Mouse (Mus musculus) thymus, postnatal 10 days (tissue): ENCODE measurements at regions not wholly inside any gene's neighbourhood (a gene's known extent, or its start where the extent isn't known, plus 50 kb on each side); places are given as distances from the start of the nearest gene placed in this dataset.

Experiments
- DNase-seq, 2 experiments: peaks; one replicate each; pipeline ENCODE4 v3.0.0; 2021; ENCODE audit warnings: low spot score in 2 of 2

DNA sequence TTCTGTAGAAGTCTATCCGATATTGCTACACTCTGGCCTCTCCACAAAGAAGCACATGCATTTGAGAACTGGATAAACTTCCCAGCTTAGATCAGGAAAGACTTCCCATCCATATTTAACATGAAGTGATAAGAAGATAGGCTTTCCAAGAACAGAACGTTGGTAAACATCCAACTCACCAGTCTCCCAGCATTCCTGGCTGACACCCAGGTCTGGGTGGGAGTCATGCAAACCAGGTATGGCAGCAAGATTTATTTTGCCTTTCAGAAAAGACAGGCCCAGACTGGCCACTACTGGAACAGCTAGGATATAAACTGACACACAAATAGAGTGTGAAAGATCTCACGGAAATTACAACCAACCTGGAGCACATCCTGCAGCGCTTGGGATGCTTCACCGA is 459.6 kb downstream of the Psat1 start:
- DNase-seq = no peak

DNA sequence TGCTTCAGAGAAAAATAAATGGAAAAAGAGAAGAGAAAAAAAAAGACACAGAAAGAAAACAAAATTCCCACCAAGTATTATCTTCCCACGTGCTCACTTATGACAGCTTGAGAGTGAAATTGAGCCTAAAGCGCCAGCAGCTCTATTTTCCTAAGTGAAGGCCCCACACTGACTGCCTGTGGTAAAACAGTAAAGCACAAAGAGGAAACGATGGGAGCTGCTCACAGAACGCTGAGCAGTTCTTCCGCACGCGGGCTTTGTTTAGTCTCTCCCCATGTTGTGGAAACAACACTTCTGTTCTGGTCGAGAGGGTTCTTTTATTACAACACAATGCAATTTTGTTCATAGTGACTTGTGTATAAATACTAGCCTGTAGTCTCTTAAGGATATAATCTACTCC is 465.5 kb downstream of the Psat1 start:
- no peak for DNase-seq

GRCm38 (mm10) chr19:15469541-15469940 is 477.6 kb downstream of the Psat1 start:
- no peak for DNase-seq

DNA sequence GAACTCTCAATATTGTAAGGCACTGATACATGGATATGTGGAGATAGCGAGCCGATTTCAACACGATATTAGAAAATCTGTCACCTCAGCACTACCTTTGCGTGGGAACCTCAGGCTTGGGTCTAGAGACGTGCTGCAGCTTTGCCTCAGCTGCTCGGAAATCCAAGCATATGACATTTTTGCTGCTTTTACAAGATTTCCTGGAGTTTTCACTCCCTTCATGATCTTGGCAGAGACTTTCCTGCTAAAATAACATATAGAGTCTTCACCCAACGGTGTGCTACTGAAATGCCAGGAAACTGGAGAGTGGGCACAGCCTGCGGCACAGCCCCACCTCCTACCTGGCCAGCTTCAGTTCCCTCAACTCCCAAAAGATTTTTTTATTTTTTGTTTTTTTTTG is 480.4 kb downstream of the Psat1 start:
- DNase-seq = no peak

GRCm38 (mm10) chr19:15465063-15465760 is 481.9 kb downstream of the Psat1 start:
- no peak for DNase-seq

DNA sequence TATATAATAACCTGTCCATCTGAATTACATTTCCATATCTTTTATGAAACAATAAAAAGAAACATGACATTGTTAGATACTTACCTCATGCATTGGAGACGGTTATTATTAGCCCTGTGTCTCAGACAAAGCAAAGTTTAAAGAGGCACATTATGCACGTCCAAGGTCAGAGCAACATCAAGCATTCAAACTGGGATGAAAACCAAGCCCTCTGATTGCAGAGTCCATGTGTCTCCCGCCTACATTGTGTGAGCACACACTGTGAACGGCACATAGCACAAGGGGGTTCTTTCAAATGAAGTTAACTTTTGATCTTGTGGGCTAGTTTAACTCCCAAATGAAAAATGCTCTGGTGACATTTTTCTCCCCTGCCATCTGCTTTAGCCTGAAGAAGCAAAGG is 489.3 kb downstream of the Psat1 start:
- DNase-seq = no peak

DNA sequence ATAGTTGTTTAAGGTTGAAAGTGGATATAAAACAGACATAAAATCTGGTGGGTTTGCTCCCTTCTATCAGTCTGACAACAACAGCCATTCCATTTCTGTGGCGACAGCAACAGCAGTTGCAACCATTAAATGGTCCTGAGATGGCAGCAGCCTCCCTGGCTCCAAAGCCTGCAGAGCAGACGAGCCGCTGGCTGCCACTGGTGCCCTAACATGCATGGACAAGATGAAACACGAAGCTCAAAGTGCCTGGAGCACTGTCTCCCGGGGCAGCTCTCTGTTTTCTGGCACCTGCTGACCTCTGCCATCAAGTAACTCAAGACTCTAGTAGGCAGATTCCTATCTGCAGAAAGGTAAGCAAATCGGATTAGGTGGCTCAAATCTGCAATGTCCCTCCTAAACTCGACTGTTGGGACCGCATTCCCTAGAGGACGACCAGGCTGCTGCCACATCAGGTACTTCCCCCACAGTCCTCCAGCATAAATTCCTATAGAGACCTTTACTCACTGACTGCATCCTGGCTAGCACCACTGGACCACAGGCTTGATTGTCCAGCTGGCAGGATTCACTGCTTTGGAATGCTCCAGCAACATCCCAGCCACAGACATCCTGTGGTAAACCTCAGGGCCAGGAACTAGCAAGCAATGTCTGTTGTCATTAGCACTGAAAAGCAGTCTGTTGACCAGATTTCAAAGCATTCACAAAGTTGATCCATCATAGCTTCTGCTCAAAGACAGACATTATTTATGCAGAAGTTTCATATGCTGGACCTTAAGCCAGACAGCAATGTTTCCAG is 490.0 kb downstream of the Psat1 start:
- DNase-seq = no peak

GRCm38 (mm10) chr19:15448989-15449388 is 498.1 kb downstream of the Psat1 start:
- no peak for DNase-seq

- no peak for DNase-seq
These were observed 515.3 kb downstream of the Psat1 start for GRCm38 (mm10) chr19:15431798-15432197.

GRCm38 (mm10) chr19:15421311-15421710 is 525.8 kb downstream of the Psat1 start:
- no peak for DNase-seq

- DNase-seq = no peak
These were observed 548.5 kb downstream of the Psat1 start for GRCm38 (mm10) chr19:15398624-15399023.

DNA sequence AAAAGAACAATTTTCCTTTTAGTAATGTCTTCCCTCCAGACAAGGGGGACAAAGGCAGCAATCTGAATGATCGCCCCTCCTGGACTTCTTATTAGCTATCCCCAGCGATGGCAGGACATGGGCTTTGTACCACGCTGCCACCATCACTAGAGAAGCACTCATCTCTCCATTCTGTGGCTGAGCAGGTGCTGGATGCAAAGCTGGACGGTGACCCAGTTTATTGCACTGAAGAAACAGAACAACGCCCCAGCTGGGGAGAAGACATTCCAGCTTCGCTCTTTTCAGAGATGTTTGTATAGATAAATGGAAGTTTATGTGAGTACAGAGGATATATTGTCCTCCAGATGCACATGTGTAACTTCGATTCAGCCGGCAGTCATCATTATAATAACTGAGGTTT is 575.5 kb downstream of the Psat1 start:
- no peak for DNase-seq

GRCm38 (mm10) chr19:15366951-15367350 is 580.2 kb downstream of the Psat1 start:
- no peak for DNase-seq

GRCm38 (mm10) chr19:15357181-15357580 is 590.0 kb downstream of the Psat1 start:
- no peak for DNase-seq

DNA sequence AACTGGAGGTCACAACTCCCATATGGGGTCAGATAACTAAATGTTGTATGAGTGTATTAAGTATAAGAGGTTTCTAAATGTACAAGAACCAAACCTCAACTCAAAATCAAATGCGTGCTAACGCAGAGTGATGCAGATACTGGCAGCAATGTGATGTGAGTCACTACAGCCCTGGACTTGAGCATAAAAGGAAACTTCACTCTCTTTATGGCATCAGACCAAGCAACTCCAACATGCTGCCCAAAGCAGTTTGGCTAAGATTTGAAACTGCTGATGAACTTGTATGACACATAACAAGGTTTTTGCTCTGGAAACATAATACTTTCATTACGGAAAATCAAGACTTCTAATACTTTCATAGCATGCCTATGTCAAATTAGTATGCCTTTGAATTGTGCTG is 598.8 kb downstream of the Psat1 start:
- no peak for DNase-seq

DNA sequence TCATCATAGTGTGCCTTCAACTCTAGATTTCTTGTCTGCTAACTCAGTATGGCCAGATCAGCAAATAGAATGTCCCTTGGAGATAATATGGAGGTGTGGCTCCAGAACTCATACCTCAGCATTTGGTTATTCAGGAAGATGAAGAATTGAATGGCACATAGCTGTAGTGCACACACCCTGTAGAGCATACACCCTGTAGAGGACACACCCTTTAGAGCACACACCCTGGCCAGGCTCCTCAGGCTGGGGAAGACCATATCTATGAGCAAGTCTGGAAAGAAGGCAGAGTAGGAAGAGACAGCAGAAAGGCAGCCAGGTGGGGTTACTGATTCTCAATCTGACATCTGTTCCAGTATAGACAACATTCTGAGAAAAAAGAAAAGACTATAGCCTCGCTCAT is 604.9 kb downstream of the Psat1 start:
- DNase-seq = no peak

- DNase-seq = no peak
These were observed 606.7 kb downstream of the Psat1 start for GRCm38 (mm10) chr19:15340305-15340983.

- DNase-seq = no peak
These were observed 607.2 kb downstream of the Psat1 start for GRCm38 (mm10) chr19:15339979-15340304.

DNA sequence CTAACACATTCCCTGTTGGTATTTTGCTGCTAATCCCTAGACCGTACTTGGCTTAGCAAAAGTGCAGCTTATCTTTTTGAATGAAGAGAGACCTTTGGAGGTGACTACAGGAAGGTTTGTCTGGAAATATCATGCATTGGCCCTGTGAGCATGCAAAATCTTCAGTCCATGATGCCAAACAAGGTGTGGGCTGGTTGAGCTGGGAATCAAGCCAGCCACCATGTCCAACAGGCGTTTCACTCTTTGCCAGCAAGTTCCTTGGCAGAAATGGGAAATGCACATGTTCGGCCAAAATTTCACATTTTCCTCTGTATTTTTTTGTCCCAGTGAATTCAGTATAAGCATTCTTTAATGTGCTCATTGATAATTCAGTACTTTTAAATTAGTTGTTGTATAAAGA is 617.0 kb downstream of the Psat1 start:
- no peak for DNase-seq

DNA sequence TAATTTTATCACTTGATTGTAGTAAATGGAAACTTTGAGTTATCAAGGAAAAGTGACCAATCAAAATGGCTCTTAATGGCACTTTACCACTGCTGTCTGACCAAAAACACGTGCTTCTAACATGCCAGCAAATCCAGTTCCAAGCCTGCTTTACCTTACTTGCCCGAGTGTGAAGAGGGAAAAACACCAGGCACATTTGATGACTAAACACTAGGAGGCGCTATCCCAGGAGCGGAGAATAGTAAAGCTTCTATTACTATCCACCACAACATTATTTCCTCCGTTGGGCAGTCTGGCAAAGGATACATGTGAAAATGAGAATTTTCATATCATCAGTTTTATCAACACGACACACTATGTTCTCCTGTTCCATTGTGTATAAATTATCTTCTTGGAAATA is 647.7 kb downstream of the Psat1 start:
- DNase-seq = no peak

DNA sequence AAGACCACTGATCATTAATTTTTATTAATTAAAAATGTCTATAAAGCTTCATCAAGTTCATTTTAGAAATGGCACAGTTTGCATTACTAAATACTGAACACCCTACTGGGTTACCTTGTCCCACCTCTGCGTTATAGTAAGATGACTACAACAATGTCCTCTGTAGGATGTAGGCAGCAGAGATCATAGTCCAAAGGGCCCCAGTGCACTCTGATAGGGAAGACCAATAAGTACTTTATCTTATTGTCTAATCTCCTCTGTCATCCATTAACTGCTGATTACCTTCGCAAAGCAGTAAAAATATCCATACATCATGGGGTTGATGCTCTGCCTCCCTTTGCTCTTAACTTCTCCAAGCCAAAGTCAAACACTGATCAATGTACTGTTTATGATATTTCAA is 662.1 kb downstream of the Psat1 start:
- no peak for DNase-seq

DNA sequence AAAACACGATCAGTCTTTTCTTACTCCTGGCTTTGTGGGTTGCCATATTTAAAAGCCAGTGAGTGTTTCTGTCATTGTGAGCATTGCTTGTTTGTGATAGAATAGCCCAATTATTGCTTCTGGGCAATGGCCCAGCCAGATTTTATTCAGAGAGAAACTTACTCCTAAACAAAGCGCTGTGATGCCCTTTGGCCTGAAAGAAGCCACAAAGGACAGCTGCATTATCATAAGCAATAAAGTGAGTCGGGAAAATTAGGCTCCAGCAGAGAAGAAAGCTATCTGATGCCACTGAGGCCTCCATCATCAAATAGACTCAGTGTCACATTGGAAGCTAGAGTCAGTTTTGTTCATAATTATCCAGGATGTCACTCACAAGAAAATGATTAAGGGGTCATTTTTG is 644.9 kb upstream of the Tle4 start:
- no peak for DNase-seq
